Mouse (Mus musculus) urinary bladder, adult 2 months (tissue): ENCODE data around the gene Yod1. TPM values are rescaled to one million over a fixed set of nuclear protein-coding genes. Genes with fewer than 3 reads are reported as not detected.

Source experiments
- DNase-seq: peaks from one replicate; pipeline ENCODE4 v3.0.0; 2022; ENCODE audit warnings: low spot score
- polyA plus RNA-seq: library from polyadenylated mRNA; depleted of rRNA; stranded (reverse); fragments of >200 nt; gene quantifications from 2 replicates; pipeline ENCODE4 v1.2.3, GENCODE M21; 2012; rRNA removed

Gene Yod1
- polyA plus RNA-seq, 1 experiment, result 3.9 TPM

DNA sequence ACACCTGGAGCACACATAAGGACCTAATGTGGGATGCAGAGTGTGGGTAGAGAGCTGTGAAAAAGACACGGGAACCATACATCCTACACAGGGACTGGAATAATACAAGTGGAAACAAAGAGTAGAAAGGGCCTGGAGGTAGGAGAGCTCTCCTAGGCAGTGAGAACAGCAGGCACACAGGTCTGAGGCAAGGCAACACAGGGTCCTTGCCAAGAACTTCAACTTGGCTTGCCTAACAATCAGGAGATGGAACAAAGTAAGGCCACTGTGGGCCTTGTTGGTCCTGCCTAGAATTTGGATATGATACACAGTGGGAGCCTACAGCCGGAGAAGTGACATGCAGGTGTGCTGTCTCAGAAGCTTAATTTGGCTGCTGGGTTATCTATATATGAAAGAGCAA, 52.8 kb downstream of the Yod1 start:
- DNase-seq, result no peak

GRCm38 (mm10) chr1:130770487-130770886, 53.4 kb downstream of the Yod1 start:
- DNase-seq, result no peak

- no peak for DNase-seq
Observed at GRCm38 (mm10) chr1:130770981-130771494, 53.9 kb downstream of the Yod1 start.

Other genes starting within 250 kb of the Yod1 start
- gene Zp3r, start 87.7 kb upstream of the Yod1 start, polyA plus RNA-seq, result 0.88 and 1.3 TPM in 2 replicates
- not detected in 2 replicates for gene C4bp, start 55.7 kb upstream of the Yod1 start, polyA plus RNA-seq
- 0.15 and 0.25 TPM in 2 replicates for gene Gm29427, start 1.5 kb upstream of the Yod1 start, polyA plus RNA-seq
- 21.9 and 22.9 TPM in 2 replicates for gene Pfkfb2, start 11.9 kb downstream of the Yod1 start, polyA plus RNA-seq
- 32.6 and 34.6 TPM in 2 replicates for gene AA986860, start 14.6 kb downstream of the Yod1 start, polyA plus RNA-seq
- 6.0 and 8.3 TPM in 2 replicates for gene Fcamr, start 83.6 kb downstream of the Yod1 start, polyA plus RNA-seq
- 5.1 and 5.5 TPM in 2 replicates for gene Pigr, start 109.4 kb downstream of the Yod1 start, polyA plus RNA-seq
- gene Fcmr, start 148.3 kb downstream of the Yod1 start, polyA plus RNA-seq, result 0.52 and 1.0 TPM in 2 replicates
- gene Il24, start 170.1 kb downstream of the Yod1 start, polyA plus RNA-seq, result not detected in 2 replicates
- not detected in 2 replicates for gene Il20, start 194.1 kb downstream of the Yod1 start, polyA plus RNA-seq
- gene Il19, start 222.8 kb downstream of the Yod1 start, polyA plus RNA-seq, result 0.10 TPM in 1 of 2 replicates, not detected in the other